Mouse (Mus musculus): ENCODE data around the gene Gnat1. TPM values are rescaled to one million over a fixed set of nuclear protein-coding genes. Genes with fewer than 3 reads are reported as not detected.

Gene Gnat1
- polyA plus RNA-seq, 1 experiment = 0.15 TPM

DNA sequence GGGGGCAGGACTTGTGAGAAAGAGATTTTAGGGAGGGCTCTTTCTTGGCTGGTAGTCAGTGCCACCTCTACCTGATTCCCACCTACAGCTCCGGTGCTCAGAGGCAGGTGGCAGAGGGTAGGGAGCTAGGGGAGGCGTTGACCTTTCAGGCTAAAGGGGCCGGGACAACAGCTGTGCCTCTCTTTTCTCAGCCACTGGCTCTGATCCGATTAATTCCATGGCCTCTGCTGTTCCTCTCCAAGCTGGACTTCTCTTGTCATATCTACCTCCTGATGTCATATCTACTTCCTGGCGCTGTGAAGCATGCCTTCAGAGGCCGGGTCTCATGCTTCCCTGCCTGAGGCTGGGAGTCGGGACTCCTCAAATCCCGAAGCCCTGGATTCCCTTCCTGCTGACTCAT lies 11.5 kb downstream of the Gnat1 start:
- Histone ChIP-seq H3K4me3 (replicated peaks; ENCODE audit: insufficient read depth, low read depth, low read length) (no peak overlapping the region), H3K4me1 (ENCODE audit: control insufficient read depth, insufficient read depth, low read length) (no peaks in the 10 kb centered on the region), H3K27ac (ENCODE audit: insufficient read depth, low read length) (no peak overlapping the region), H3K27me3 (ENCODE audit: control insufficient read depth, insufficient read depth, low read length) (no peaks in the 10 kb centered on the region)
- no peak for DNase-seq
- 50% methylated on average over 8 of the region's 8 CpGs for WGBS
- no peak for TF ChIP-seq CTCF (IDR thresholded peaks at IDR 0.05; ENCODE audit: borderline replicate concordance, insufficient read depth, low read depth, low read length)
- TF ChIP-seq POLR2A (IDR thresholded peaks at IDR 0.05; ENCODE audit: borderline replicate concordance, insufficient read depth, low read length) = no peak

DNA sequence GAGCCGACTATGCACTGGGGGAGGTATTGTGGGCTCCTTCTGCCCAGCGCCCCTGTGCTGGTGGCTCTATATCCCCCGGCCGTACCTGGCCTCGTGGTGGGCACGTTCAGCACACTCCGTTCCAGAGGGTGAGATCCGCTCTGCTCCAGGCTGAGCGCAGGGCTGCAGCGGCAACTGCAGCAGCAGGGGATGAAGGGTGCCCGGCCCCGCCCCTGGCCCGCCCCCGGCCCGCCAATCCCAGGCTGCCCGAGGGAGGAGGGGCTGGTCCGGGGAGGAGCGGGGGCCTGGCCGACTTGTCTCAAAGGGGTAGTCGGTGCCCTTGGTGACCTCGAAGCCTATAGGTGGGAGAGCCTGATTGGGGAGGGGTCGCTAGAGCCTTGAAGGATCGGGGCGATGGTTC lies 12.3 kb downstream of the Gnat1 start:
- TF ChIP-seq POLR2A (IDR thresholded peaks at IDR 0.05; ENCODE audit: borderline replicate concordance, insufficient read depth, low read length) (0 out of 2 replicates have a peak, but pooled peaks have one; percentile 30), CTCF (IDR thresholded peaks at IDR 0.05; ENCODE audit: borderline replicate concordance, insufficient read depth, low read depth, low read length) (no peak)
- H3K27ac ChIP-seq (ENCODE audit: insufficient read depth, low read length) = no peak overlapping the region
- H3K27me3 ChIP-seq (ENCODE audit: control insufficient read depth, insufficient read depth, low read length) = no peaks in the 10 kb centered on the region
- no peak for DNase-seq
- no peaks in the 10 kb centered on the region for H3K4me1 ChIP-seq (ENCODE audit: control insufficient read depth, insufficient read depth, low read length)
- peak overlapping the region; percentile 23 for H3K4me3 ChIP-seq (replicated peaks; ENCODE audit: insufficient read depth, low read depth, low read length)
- WGBS = 2% methylated on average over 23 of the region's 24 CpGs

DNA sequence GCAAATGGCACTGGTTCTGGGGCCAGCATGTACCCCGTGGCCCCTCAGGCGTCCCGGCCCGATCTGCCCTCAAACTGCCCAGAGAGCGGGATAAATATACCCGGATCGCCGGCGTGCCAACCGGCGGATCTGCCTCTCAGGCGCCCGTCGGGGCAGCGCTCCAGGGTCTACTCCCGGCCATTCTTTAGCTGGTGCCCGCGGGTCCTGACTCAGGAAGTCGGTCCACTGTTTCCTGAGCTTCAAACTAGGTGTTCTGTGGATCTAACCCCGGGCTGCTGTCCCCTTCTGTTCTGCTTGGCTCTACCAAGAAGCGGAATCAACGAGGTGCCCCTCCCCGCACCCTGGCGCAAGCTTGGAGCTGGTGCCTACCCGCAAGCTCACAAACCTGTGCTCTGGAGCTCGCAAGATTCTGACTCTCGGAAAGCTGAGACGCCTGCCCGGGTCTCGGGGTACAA lies 12.7 kb downstream of the Gnat1 start:
- Histone ChIP-seq H3K4me3 (replicated peaks; ENCODE audit: insufficient read depth, low read depth, low read length) (peak overlapping the region; percentile 23), H3K27ac (ENCODE audit: insufficient read depth, low read length) (no peak overlapping the region), H3K27me3 (ENCODE audit: control insufficient read depth, insufficient read depth, low read length) (no peaks in the 10 kb centered on the region), H3K4me1 (ENCODE audit: control insufficient read depth, insufficient read depth, low read length) (no peaks in the 10 kb centered on the region)
- WGBS = 2% methylated on average over 30 of the region's 30 CpGs
- no peak for TF ChIP-seq CTCF (IDR thresholded peaks at IDR 0.05; ENCODE audit: borderline replicate concordance, insufficient read depth, low read depth, low read length)
- TF ChIP-seq POLR2A (IDR thresholded peaks at IDR 0.05; ENCODE audit: borderline replicate concordance, insufficient read depth, low read length) = no peak
- peak in 1 of 2 experiments; percentile 24 for DNase-seq

DNA sequence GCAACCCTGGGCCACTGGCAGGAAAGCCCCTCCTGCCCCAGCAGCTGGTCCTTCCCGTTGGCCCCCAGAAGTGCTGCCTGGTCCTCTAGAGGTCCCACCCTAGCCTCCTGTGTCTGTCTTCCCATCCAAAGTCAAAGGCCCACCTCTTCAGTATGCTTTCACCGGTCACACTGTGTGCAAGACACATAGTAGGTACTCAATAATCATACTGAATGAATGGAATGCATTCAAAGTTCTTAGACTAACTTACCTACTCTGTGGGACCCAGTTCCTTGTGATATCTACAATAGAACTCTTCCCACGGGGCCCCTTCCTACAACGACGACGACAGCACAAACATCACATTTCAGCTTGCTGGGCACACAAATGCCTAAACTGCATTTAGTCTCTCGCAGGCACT lies 14.2 kb downstream of the Gnat1 start:
- no peak for DNase-seq
- 75% methylated on average over 7 of the region's 7 CpGs for WGBS
- Histone ChIP-seq H3K4me3 (replicated peaks; ENCODE audit: insufficient read depth, low read depth, low read length) (peak overlapping the region; percentile 3), H3K27ac (ENCODE audit: insufficient read depth, low read length) (no peak overlapping the region), H3K4me1 (ENCODE audit: control insufficient read depth, insufficient read depth, low read length) (no peaks in the 10 kb centered on the region), H3K27me3 (ENCODE audit: control insufficient read depth, insufficient read depth, low read length) (no peaks in the 10 kb centered on the region)
- TF ChIP-seq POLR2A (IDR thresholded peaks at IDR 0.05; ENCODE audit: borderline replicate concordance, insufficient read depth, low read length) (no peak), CTCF (IDR thresholded peaks at IDR 0.05; ENCODE audit: borderline replicate concordance, insufficient read depth, low read depth, low read length) (no peak)

DNA sequence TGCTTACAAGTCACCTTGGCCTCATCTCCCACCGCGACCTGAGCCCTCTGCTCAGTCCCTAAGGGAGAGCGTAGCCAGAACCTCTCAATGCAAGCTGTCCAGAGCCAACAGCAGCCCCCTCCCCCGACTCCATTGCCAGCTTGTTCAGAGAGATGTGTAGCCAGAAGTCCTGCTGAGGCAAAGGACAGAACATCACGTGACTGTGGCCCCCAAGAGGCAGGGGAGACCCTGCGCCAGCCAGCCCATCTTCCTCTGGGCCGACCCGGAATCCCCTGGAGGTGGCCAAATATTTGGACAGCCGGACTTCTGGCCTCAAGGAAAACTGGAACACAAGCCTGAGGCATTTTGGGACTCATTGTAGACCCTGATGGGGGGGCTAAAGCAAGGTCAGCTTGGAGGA lies 16.0 kb downstream of the Gnat1 start:
- Histone ChIP-seq H3K4me1 (ENCODE audit: control insufficient read depth, insufficient read depth, low read length) (no peaks in the 10 kb centered on the region), H3K27ac (ENCODE audit: insufficient read depth, low read length) (no peak overlapping the region), H3K4me3 (replicated peaks; ENCODE audit: insufficient read depth, low read depth, low read length) (no peak overlapping the region), H3K27me3 (ENCODE audit: control insufficient read depth, insufficient read depth, low read length) (no peaks in the 10 kb centered on the region)
- peak in 1 of 2 experiments; percentile 51 for DNase-seq
- WGBS = 34% methylated on average over 9 of the region's 9 CpGs
- no peak for TF ChIP-seq CTCF (IDR thresholded peaks at IDR 0.05; ENCODE audit: borderline replicate concordance, insufficient read depth, low read depth, low read length)
- no peak for TF ChIP-seq POLR2A (IDR thresholded peaks at IDR 0.05; ENCODE audit: borderline replicate concordance, insufficient read depth, low read length)

DNA sequence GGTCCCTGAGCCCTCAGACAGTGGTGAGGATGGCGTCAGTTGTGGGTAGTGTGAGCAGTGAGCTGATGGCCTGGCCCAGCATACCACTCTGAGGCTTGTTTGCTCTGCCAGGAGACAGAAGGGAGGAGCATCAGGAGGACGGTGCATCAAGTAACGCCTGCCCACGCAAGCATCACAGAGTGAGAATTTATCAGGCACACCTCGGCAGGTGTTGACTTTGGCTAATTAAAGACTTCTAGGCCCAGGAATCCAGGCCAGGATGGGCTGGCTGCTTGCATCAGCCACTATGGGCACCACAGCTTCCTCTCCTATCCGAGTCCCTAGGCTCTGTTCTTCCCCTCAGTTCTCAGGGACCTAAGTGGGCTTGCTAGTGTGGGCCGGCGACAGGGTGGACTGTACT lies 17.2 kb downstream of the Gnat1 start:
- no peaks in the 10 kb centered on the region for H3K4me1 ChIP-seq (ENCODE audit: control insufficient read depth, insufficient read depth, low read length)
- DNase-seq = no peak
- H3K27ac ChIP-seq (ENCODE audit: insufficient read depth, low read length) = no peak overlapping the region
- no peaks in the 10 kb centered on the region for H3K27me3 ChIP-seq (ENCODE audit: control insufficient read depth, insufficient read depth, low read length)
- no peak overlapping the region for H3K4me3 ChIP-seq (replicated peaks; ENCODE audit: insufficient read depth, low read depth, low read length)
- TF ChIP-seq CTCF (IDR thresholded peaks at IDR 0.05; ENCODE audit: borderline replicate concordance, insufficient read depth, low read depth, low read length) = no peak
- no peak for TF ChIP-seq POLR2A (IDR thresholded peaks at IDR 0.05; ENCODE audit: borderline replicate concordance, insufficient read depth, low read length)
- WGBS = 72% methylated on average over 8 of the region's 8 CpGs

DNA sequence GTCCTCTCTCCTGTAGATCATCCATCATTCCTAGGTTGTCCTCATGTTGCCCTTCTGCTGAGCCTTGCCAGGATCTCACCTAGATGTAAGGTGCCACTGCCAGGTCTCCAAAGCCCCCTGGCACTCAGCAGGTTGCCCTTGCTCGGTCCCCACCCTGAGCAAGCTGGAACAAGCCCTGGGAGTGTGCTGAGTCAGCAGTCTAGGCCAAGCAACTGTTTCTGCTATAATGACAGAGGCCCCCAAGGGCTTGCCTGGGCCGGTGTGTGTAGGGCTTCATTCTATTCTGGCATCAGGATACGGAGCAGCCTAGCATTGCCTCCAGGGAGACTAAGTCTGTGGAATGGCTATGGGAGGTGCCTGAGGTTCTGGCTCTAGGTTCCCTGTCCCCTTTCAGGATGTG lies 18.7 kb downstream of the Gnat1 start:
- Histone ChIP-seq H3K4me3 (replicated peaks; ENCODE audit: insufficient read depth, low read depth, low read length) (no peak overlapping the region), H3K4me1 (ENCODE audit: control insufficient read depth, insufficient read depth, low read length) (no peaks in the 10 kb centered on the region), H3K27me3 (ENCODE audit: control insufficient read depth, insufficient read depth, low read length) (no peaks in the 10 kb centered on the region), H3K27ac (ENCODE audit: insufficient read depth, low read length) (no peak overlapping the region)
- 45% methylated on average over 3 of the region's 3 CpGs for WGBS
- DNase-seq = no peak
- TF ChIP-seq CTCF (IDR thresholded peaks at IDR 0.05; ENCODE audit: borderline replicate concordance, insufficient read depth, low read depth, low read length) (no peak), POLR2A (IDR thresholded peaks at IDR 0.05; ENCODE audit: borderline replicate concordance, insufficient read depth, low read length) (no peak)

DNA sequence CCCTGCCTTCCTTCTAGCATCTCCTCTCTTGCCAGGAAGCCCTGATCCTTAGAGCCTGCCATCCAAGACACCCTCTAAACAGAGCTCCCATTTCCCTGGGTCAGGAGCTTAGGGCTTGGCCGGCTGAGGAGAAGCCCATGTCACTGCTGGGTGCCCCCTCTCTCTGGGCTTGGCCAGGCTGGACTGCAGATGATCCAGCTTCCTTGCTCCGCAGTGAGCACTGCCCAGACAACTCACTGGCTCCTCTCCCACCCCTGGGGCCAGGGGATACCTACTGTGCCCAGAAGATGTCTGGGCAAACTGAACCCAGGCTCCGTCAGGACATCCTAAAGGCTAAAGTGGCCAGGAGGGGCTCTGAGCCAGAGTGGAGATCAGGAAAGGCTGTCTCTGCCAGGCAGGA lies 19.6 kb downstream of the Gnat1 start:
- H3K27me3 ChIP-seq (ENCODE audit: control insufficient read depth, insufficient read depth, low read length) = no peaks in the 10 kb centered on the region
- WGBS = 43% methylated on average over 3 of the region's 3 CpGs
- H3K4me1 ChIP-seq (ENCODE audit: control insufficient read depth, insufficient read depth, low read length) = no peaks in the 10 kb centered on the region
- peak overlapping the region; percentile 32; the same call in 1 of the 2 replicates for H3K27ac ChIP-seq (ENCODE audit: insufficient read depth, low read length)
- H3K4me3 ChIP-seq (replicated peaks; ENCODE audit: insufficient read depth, low read depth, low read length) = no peak overlapping the region
- no peak for TF ChIP-seq CTCF (IDR thresholded peaks at IDR 0.05; ENCODE audit: borderline replicate concordance, insufficient read depth, low read depth, low read length)
- TF ChIP-seq POLR2A (IDR thresholded peaks at IDR 0.05; ENCODE audit: borderline replicate concordance, insufficient read depth, low read length) = no peak
- DNase-seq = peak in 1 of 2 experiments; percentile 51

All from cerebellum, adult 2 months (tissue).